In genomic region chr9:105692472-105692871, GRCm38 (mm10) we compare ENCODE assay signal across 13 mouse cellular contexts. TPM values are rescaled to one million over a fixed set of nuclear protein-coding genes. Genes with fewer than 3 reads are reported as not detected.
DNase-seq lines count a peak whose midpoint lies in the region; ATAC-seq and TF ChIP-seq lines count a peak whose summit lies in the region.
"Had no signal": no experiment of that assay in that cellular context is flagged by ENCODE, and none has a peak within 500 bp of the region (broad histone marks: within the 10 kb centered on the region; RNA-seq: fewer than 3 reads in every experiment).

No protein-coding gene starts in this region.

- DNase-seq in ES-CJ7 (ENCODE audit: low read depth, low spot score) = peak; percentile 21
- DNase-seq in layer of hippocampus, postnatal 10 days (ENCODE audit: low spot score in 2 of 2) = peak; percentile 43 to 53
- peak; percentile 86 for DNase-seq in right cerebral cortex, adult 18-20 months
- no peak for DNase-seq in adipocyte (ENCODE audit: low spot score)
- DNase-seq in heart, postnatal 36 days = no peak
- DNase-seq in hindbrain, embryonic 14.5 days (ENCODE audit: low spot score) = no peak
- DNase-seq: heart, postnatal 14 days; kidney, adult 11 months; lung, adult 2 months; thymus, postnatal 25 days had no signal

- WGBS in hindbrain, embryonic 14.5 days = 94% methylated on average over 14 of the region's 14 CpGs

- H3K4me1 ChIP-seq in cortical plate, adult 2 months (ENCODE audit: control insufficient read depth, insufficient read depth, low read length) = peaks cover 2% of the 10 kb centered on the region; the same call in 1 of the 2 replicates
- H3K4me1 ChIP-seq in hindbrain, embryonic 14.5 days (replicated peaks; ENCODE audit: control insufficient read depth, insufficient read depth, low read length) = no peaks in the 10 kb centered on the region
- H3K4me1 ChIP-seq: limb, embryonic 10.5 days had no signal

- TF ChIP-seq POLR2A in cortical plate, adult 2 months (IDR thresholded peaks at IDR 0.05; ENCODE audit: extremely low read depth, insufficient read depth, low read length) = 0 out of 2 replicates have a peak, but pooled peaks have one; percentile 42

- peak overlapping the region; percentile 38 for H3K27ac ChIP-seq in cortical plate, adult 2 months (ENCODE audit: insufficient read depth, low read length)
- H3K27ac ChIP-seq in hindbrain, embryonic 14.5 days = no peak overlapping the region
- H3K27ac ChIP-seq: limb, embryonic 10.5 days had no signal

- ATAC-seq in hindbrain, embryonic 14.5 days (ENCODE audit: low FRiP score) = no peak

- TF ChIP-seq CTCF in cortical plate, adult 2 months (IDR thresholded peaks at IDR 0.05; ENCODE audit: extremely low read depth, insufficient read depth, low read length) = no peak

- no peak overlapping the region for H3K4me2 ChIP-seq in hindbrain, embryonic 14.5 days (replicated peaks)

- intact Hi-C loops in heart, postnatal 36 days (cut with DNase I) = loop anchor here (5.0 kb wide), 2 partner anchors 345 to 420 kb away; no protein-coding TSS in a partner anchor

- H3K27me3 ChIP-seq in hindbrain, embryonic 14.5 days (ENCODE audit: control insufficient read depth, insufficient read depth, low read length) = no peaks in the 10 kb centered on the region

- no peaks in the 10 kb centered on the region for H3K9me3 ChIP-seq in hindbrain, embryonic 14.5 days (ENCODE audit: control insufficient read depth, low read length)
- H3K9me3 ChIP-seq: limb, embryonic 10.5 days had no signal

- no peak overlapping the region for H3K9ac ChIP-seq in hindbrain, embryonic 14.5 days

- no peak overlapping the region for H3K4me3 ChIP-seq in cortical plate, adult 2 months (ENCODE audit: insufficient read depth, low read length)
- no peak overlapping the region for H3K4me3 ChIP-seq in hindbrain, embryonic 14.5 days (replicated peaks; ENCODE audit: low read length)
- H3K4me3 ChIP-seq: erythroblast, embryonic 14.5 days; limb, embryonic 10.5 days had no signal

- peaks cover 15% of the 10 kb centered on the region for H3K36me3 ChIP-seq in hindbrain, embryonic 14.5 days (replicated peaks; ENCODE audit: control insufficient read depth, insufficient read depth)

RNA-seq across cellular contexts. Expression of gene Pik3r4, which starts 49.7 kb away (rescaled TPM):
- 25.3 and 26.3 TPM in 2 replicates for polyA plus RNA-seq in cortical plate, adult 2 months (2012; rRNA removed)
- 10 to 100 TPM; 35.7 to 41.3 TPM for total RNA-seq in layer of hippocampus, postnatal 10 days (2021)
- total RNA-seq in heart, postnatal 36 days (2021) = 10 to 100 TPM; 24.2 to 24.7 TPM
- 19.7 and 20.5 TPM in 2 replicates for polyA plus RNA-seq in hindbrain, embryonic 14.5 days (2014; fragmentation: Nextera tagmentation; extraction: Ambion mirVana)

Comparison
In these comparisons a context has a peak if more than half of its experiments do, and no peak if none do; other contexts are left out.
1. DNase-seq: peak in ES-CJ7 (single experiment), layer of hippocampus, postnatal 10 days (2 of 2) and right cerebral cortex, adult 18-20 months (single experiment); none in adipocyte (single experiment), heart, postnatal 36 days (0 of 2) and hindbrain, embryonic 14.5 days (single experiment).